Mouse (Mus musculus) left cerebral cortex, adult 8-10 months (tissue): Measurements from ENCODE around the gene Pla2g2f. TPM values are rescaled to one million over a fixed set of nuclear protein-coding genes. Genes with fewer than 3 reads are reported as not detected.

ENCODE experiments used
- DNase-seq, 2 experiments: peaks; one replicate each; pipeline ENCODE4 v3.0.0; 2022; ENCODE audit warnings: low spot score in 2 of 2
- total RNA-seq, 4 experiments: library from RNA; stranded (reverse); gene quantifications; 2 replicates each; pipeline ENCODE4 v1.2.4; 2022

The Pla2g2f gene
- total RNA-seq, 4 experiments from 2014 or later = not detected

- no peak for DNase-seq
Observed at GRCm38 (mm10) chr4:138718586-138719263, 38.7 kb downstream of the Pla2g2f start.

- no peak for DNase-seq
Observed at GRCm38 (mm10) chr4:138716697-138717096, 40.7 kb downstream of the Pla2g2f start.

DNA sequence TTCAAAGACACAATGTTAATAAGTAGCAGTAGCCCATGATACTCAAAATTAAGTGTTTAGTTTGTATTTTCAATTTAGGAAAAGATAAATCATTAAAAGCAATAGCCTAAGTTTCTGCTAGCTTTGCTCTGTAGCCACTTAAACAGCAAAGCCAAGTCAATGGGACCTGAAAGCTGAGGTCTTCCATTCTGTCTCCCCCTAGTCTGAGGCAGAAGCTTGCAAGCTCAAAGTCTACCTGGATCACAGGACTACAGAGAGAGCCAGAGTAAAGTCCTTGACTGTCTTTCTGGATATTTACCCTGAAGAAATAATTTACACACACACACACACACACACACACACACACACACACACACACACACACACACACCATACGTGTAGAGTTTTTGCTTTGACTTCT lies 43.2 kb downstream of the Pla2g2f start:
- DNase-seq = no peak

GRCm38 (mm10) chr4:138712621-138713020 lies 44.8 kb downstream of the Pla2g2f start:
- DNase-seq = no peak

DNA sequence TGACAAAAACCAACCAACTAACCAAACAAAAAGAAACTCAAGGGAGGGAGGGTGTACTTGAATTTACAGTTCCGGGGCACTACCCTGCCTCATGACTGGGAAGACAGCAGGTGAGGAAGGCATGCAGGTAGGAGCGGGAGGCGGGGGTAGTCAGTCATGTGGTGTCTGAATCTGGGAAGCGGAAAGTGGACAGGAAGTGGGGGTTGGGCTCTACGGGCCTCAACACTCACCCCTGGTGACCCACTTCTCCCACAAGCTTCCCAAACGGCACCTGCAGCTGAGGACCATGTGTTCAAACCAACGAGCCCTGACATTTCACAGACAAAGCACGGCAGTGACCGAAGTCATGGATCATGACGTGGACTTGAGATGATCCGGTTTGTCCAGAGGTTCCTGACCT lies 45.3 kb downstream of the Pla2g2f start:
- DNase-seq = no peak

- no peak for DNase-seq
Observed at GRCm38 (mm10) chr4:138711051-138711820, 46.2 kb downstream of the Pla2g2f start.

DNA sequence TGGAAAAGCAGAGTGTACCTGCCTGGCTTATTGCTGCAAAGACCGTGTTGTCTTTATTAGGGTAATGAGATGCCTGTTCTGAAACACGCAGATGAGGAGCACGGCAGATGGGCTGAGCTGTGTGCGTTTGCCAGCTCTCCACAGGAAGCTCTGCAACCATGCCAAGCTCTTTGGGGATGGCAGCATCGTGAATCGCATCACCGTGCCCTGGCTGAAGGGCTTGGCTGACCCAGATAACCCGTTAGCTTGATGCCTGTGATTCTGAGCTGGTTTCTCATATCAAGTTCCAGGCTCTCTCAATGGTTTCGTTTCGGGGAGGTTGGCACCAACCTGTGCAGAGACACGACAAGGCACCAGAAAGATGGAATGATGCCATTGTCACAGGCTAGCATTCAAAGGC lies 46.8 kb downstream of the Pla2g2f start:
- DNase-seq = no peak

- DNase-seq = no peak
Observed at GRCm38 (mm10) chr4:138709944-138710343, 47.5 kb downstream of the Pla2g2f start.

GRCm38 (mm10) chr4:138709246-138709645 lies 48.2 kb downstream of the Pla2g2f start:
- DNase-seq = no peak

DNA sequence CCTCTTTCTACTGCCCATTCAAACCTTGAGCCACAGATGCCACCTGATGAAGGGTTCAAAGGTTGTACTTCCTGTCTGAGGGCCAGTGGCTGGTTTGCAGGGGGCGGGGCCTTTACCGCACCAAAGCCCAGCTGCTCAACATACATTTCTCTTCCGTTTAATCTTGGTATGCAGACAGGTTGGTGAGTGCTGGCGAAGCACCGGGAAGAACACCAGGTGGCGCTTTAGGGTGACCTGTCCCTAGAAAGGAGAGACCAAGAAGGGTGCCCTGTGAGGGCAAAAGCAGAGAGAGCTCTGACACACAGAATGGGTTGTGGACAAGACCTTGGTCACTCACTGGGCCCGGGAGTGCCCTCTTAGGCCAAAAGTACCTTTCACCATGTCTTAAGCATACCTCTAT lies 48.8 kb downstream of the Pla2g2f start:
- no peak for DNase-seq

DNA sequence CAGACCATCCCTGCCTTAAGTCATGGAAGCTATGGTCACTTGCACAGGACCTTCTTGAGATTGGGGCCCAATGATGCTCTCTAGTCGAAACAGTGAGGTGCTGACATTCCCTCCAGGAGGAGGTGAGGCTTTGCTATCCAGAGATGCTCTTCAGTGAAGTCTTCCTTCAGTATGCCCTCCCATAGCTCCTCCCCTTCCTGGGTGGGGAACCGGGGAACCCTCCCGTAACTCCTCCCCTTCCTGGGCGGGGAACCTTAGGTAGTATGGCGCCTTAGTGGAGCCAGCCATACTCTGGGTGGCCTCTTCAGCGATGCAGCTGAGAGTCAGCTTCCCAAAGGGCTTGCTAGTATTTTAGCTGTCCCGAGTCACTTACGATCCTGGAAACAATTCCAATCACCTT lies 50.8 kb downstream of the Pla2g2f start:
- no peak for DNase-seq

- DNase-seq = no peak
Observed at GRCm38 (mm10) chr4:138704169-138704568, 53.3 kb downstream of the Pla2g2f start.

DNA sequence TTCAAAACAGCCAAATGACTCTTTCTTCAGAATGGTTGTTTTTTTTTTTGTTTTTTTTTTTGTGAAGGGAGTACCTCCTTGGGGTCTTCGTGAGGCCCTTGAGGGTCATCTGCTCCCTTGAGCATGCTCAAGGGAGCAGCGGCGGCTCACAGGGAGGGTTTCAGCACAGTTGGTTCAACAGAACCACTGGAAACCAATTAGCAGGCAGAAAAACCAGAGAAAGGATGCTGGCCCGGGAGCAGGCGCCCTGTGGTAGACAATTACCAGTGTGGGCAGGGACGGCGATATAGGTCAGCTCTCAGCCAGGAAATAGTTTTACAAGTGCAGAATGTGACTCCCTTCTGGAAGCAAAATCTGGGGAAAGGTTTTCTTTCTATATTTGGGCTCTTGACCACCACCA lies 53.8 kb downstream of the Pla2g2f start:
- DNase-seq = no peak

DNA sequence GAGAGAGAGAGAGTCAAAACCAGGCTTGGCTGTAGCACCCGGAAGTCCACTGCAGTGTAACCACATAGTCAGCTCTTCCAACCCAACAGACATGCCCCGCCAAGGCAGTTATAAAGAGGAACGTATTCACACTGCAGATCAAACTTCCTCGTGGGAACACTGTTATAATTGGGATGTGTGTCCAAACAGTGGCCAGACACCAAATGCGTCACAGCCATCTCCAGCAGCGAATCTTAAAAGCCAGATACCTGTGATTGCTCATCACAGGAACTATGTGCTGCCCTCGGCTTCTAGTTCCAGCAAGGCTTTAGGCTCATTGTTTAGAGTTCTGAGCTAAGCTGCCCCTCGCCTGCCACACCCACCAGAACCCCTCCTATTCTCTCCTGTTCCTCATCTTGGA lies 54.9 kb downstream of the Pla2g2f start:
- no peak for DNase-seq

- DNase-seq = no peak
Observed at GRCm38 (mm10) chr4:138702031-138702430, 55.4 kb downstream of the Pla2g2f start.

- no peak for DNase-seq
Observed at GRCm38 (mm10) chr4:138701111-138701510, 56.3 kb downstream of the Pla2g2f start.

Other genes starting within 250 kb of the Pla2g2f start
- 1 to 10 TPM; 3.0 to 6.3 (median 4.0) TPM for gene Vwa5b1, start 121.7 kb downstream of the Pla2g2f start, total RNA-seq
- under 1 TPM; 0.14 to 0.51 (median 0.26) TPM for gene Pla2g2c, start 32.8 kb downstream of the Pla2g2f start, total RNA-seq
- gene Ubxn10, start 20.5 kb downstream of the Pla2g2f start, total RNA-seq = 1 to 10 TPM; 1.2 to 2.4 (median 1.5) TPM
- gene Pla2g2d, start 18.1 kb upstream of the Pla2g2f start, total RNA-seq = 1 to 10 TPM in 1 of 4 experiments, under 1 TPM in 3; 0.32 to 1.3 (median 0.69) TPM
- 1 to 10 TPM; 1.8 to 4.8 (median 3.0) TPM for gene Pla2g5, start 105.9 kb upstream of the Pla2g2f start, total RNA-seq
- not detected for gene Gm13030, start 116.3 kb upstream of the Pla2g2f start, total RNA-seq
- not detected for gene Pla2g2e, start 120.3 kb upstream of the Pla2g2f start, total RNA-seq
- 10 to 100 TPM; 11.8 to 16.6 (median 15.9) TPM for gene Otud3, start 156.3 kb upstream of the Pla2g2f start, total RNA-seq
- gene Rnf186, start 209.5 kb upstream of the Pla2g2f start, total RNA-seq = not detected
- gene Tmco4, start 215.3 kb upstream of the Pla2g2f start, total RNA-seq = 1 to 10 TPM; 2.3 to 3.6 (median 3.5) TPM